Mouse (Mus musculus) brain, adult 2 months (tissue): ENCODE data around the gene Gpld1.

Source experiments
- DNase-seq: peaks from one replicate; pipeline ENCODE4 v3.0.0; 2011; ENCODE audit warnings: low read depth, low spot score

Gpld1 gene

DNA sequence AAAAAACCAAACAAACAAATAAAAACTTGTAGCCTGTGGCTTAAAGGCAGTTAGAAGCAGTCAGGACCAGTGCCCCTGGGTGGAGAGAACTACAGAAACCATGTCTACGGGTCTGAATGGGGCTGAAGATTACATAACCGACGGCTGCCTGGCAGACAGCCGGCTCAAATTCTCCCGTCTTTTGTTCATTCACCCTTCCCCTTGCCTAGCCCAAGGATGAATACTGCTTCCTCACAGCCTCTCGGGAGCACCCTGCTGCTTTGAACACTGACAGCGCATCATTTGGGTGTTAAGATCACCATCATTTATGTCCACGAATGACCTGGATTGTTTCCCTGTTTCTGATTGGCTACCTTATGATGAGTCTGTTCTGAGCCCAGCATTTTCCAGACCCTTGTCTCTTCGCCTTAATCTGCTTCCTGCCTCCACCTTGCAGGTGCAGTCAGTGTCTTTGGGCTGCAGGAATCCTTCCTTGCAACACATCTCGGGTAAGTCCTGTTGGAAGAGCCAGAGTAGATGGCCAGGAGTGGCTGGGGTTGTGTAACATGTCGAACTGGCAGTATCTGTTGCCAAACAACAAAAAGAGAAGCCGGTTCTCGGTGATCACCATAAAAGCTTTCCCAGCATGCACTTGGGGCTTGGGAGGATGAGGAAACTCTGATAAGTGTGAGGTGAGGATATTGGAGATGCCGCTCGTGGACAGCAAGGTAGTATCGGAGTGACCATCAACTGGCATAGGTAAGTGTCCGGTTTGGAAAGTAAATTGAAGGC, at the start of gene Gpld1:
Gene Gpld1 (plus strand): TSS at position 641 of the 771 bp plus-strand sequence.
- DNase-seq, result peak; percentile 59

DNA sequence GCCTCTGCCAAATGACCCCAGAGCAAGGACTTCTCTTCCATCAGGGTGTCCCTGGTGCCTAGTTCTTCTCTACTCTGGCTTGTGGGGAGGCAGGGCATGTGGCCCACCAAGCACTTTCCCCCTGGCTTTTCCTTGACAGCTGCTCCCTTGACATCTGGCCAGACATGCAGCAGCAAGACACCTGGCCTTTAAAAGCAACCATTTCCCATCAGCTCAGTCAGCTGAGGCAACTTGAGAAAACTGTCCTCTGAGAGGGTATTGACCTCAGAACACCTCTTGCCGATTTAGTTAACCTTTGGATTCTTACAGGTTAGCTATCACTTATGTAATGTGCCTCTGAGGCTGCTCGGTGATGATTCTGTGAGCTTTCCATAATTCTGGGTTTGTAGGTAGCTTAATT, 49.1 kb upstream of the Gpld1 start:
- DNase-seq, result no peak

DNA sequence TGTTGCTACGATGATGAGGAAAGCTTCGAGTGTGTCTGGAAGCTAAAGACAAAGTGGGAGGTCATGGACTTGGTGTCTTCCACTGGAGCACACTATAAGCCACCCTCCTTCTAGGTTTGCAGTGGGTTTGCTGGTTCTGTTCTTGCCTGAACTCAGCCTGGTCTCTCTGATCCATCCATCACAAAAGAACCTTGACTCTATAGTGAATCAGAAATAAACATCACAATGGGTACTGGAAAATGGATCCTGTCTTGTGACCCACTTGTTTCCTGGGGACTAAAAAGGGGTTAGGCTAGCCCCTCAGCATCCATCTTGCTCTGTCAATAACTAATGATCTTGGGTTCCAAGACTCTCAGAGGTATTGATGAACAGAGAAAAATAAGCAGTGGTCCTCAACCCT, 41.0 kb upstream of the Gpld1 start:
- DNase-seq, result no peak

DNA sequence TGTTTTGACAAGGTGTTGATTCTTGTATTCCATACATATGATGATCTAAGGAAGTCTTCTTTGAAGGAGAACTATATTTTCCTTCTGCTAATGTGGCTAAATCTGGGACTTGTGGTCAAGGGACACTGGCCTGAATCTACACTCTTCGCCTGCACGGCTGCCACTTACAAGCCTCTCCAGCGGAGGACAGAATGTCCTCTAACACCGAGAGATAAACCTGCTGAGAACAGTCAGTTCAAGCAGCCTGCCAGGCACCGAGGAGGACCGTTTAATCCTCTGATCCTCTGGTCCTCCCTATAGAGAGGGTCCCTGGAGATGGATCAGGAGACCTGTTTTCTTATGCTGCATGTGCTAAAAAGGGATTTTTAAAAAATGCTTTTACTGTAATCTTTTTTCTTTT, 39.5 kb upstream of the Gpld1 start:
- peak; percentile 32 for DNase-seq

DNA sequence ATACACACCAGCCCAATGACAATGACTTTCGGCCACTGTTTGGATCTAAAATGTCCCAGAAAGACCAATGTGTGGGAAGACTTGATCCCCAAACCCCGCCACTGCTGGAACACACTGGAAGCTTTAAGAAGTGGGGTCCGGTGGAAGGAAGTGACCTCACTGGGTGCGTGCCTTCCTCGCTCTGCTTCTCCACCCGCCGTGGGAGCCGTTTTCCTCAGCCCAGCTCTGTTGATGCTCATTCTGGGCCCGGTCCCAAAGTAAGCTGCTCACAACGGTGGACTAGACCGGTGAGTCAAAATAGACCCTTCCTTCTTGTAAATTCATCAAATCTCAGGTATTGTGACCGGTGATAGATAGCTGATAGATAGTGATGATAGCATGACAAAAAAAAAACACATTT, 37.5 kb upstream of the Gpld1 start:
- no peak for DNase-seq

DNA sequence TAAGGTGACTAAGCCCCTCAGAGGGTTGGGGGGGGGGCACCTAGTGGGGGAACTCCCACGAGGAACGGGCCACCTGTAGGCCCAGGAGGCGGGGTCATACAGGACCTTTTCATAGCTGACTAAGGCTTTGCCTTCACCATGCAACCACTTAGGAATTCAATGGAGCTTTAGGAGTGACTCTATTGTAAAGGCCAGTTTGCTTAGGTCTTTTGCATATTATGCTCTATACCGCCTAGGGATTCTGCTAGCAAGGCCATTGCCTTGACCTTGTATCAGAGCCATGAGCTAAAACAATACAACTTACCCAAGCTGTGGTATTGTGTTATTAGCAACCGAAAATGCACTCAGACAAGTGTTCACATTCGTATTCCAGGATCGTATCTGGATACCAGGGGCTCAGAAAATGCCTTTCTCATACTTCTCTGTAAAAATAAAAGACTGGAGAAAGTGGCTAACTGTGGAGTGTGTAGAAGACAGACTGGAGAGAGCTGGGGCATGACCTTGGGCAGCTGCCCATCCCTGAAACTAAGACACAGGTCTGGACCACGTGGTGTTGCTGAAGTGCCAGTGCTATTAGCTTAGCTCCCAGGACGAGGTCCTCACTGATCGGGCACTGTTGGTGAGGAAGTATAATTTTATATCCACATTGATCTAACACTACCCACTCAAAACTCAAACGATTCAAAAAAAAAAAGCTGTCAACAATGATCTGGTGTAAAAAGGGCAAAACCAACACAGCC, 36.0 kb upstream of the Gpld1 start:
- DNase-seq, result no peak

DNA sequence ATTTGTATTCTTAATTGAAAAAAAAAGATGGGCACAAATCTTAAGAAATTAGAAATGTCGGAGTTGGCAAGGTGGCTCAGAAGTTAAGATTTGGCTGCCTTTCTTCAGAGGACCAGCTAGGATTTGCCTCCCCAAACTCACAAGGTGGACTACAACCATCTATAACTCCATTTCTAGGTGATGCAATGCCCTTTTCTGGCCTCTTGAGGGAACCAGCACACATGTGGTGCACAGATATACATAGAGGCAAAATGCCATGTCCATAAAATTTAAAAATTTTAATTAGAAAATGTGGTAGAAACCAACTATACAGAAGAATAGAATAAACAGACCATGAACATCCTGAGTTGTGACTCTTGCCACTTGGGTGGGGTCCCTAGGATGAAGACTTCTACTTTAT, 33.8 kb upstream of the Gpld1 start:
- DNase-seq, result no peak

DNA sequence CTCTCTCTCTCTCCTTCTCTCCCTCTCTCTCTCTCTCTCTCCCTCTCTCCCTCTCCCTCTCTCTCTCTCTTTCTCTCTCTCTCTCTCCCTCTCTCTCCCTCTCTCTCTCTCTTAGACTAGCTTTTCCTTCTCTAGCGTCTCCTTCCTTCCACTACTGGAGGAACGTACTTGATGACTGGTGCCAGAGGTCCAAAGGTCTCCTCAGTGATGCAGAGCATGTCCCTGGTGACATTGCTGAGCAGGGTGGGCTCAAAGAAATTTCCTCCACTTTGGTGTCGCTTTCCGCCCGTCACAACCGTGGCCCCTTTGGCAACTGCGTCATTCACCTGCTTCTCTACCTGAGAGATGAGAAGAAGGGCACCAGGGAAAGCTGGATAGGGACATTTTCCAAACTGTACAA, 29.4 kb upstream of the Gpld1 start:
- DNase-seq, result no peak

DNA sequence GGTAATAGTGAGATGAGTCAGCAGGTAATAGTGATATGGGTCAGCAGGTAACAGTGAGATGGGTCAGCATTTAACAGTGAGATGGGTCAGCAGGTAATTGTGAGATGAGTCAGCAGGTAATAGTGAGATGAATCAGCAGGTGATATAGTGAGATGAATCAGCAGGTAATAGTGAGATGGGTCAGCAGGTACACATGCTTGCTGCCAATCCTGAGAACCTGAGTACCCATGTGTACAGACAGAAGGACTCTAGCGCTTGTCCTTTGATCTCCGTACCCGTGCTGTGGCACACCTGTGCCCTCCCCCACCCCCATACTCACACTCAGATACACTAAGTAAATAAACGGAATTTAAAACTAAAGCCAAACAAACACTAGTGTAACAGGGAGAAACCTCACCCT, 28.0 kb upstream of the Gpld1 start:
- DNase-seq, result no peak

DNA sequence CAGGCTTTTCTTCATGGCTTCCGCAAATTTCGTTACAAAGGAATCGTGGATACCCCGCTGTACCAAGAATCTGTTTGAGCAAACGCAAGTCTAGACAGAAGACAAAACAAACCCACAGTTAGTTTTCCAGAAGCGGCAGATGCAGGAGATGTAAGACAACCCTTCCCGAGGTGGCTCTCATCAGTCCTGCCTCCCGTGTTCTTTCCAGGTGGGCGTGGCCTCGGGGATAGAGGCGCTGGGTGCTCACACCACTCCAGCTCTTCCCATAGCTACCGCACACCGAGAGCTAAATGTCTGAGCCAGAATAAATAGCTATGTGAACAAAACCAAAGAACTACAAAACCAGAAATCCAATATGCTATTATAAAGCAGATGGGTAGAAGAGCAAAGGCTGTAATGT, 27.1 kb upstream of the Gpld1 start:
- DNase-seq, result no peak

DNA sequence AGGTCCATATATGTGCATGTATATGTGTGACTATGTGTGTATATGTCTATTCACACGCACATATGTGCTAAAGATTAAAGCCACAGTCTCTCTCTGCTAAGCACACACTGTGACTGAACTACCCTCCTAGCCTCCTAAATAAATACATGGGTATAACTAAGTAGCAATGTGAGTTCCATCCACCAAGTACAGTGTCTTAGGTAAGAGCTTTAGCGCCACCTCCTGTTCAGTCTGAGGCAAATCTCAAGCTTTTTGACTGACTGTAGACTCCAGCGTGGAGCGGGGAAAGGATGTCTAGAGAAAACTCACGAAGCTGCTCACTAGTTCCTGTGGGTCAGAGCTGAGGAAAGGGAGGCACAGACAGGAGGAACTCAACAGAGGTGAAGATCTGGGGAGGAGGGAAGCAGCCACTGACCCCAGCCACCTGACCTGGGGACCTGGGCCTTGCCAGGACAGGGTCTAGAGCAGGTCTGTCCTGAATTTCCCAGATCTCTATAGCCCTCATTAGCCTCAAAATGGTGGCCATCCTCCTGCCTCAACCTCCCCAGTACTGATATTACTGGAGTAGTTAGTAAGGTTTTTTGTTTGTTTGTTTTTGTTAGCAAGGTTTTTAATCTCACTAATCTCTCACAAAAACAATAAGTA, 22.5 kb upstream of the Gpld1 start:
- DNase-seq, result peak; percentile 82

DNA sequence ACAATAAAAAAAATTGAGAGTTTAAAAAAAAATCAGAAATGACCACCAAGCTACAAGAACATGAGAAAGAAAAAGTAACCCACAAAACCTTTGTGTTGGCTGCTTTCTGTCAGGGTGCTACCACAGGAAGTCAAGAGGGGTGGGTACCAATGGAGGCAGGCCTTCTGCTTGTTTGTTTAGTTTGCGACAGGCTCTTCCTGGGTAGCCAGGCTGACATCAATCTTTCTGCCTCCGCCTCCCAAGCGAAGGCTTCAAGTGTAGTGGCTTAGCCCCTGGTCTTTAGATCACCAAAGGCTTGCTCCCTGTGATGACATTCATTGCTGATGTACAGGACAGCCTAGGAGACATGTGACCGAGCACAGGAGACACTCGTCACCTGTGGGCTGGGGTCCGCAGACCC, 21.7 kb upstream of the Gpld1 start:
- DNase-seq, result no peak

DNA sequence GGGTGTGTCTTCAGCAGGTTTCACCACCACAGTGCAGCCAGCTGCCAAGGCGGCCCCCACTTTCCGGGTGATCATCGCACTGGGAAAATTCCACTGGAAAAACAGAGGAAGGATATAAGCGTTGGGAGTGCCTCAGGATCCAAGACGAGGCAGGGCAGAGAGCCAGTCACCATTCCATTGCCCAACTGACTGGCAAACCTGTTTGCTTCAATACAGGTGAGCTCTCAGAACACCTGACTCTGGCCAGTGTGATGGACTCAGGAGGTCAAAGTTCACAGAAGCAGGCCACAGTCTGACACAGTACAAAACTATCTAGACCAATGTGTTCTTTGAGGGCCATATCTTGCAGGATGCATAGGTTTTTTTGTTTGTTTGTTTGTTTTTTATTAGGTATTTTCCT, 19.0 kb upstream of the Gpld1 start:
- no peak for DNase-seq

DNA sequence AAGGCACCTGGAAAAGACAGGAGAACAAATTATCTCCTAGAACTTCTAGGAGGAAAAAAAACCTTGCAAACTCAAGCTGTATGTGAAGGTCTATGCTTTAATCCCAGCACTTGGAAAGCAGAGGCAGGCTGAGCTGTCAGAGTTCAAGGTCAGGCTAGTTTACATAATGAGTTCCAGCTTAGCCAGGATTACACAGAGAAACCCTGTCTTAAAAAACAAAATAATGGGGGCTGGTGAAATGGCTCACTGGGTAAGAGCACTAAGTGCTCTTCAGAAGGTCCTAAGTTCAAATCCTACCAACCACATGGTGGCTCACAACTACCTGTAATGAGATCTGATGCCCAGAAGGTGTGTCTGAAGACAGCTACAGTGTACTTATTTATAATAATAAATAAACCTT, 12.4 kb upstream of the Gpld1 start:
- DNase-seq, result no peak

DNA sequence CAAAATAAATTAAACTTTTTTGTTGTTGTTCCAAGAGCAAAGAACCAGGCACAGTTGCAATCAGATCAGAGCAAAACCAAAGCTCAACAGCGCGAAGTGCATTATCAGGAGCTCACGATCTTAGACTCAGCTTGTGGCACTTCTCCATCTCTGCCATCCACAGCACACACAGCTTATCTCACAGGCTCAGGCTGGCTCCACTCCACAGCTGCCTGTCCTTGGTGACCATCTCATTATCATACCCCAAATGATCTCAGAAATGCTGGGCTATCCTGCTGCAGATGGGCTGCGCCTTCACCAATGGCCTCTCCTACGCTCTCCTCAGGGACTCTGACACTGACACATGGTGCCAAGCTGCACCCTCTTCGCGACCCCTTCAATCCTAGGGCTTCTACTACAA, 9.8 kb upstream of the Gpld1 start:
- peak; percentile 23 for DNase-seq

DNA sequence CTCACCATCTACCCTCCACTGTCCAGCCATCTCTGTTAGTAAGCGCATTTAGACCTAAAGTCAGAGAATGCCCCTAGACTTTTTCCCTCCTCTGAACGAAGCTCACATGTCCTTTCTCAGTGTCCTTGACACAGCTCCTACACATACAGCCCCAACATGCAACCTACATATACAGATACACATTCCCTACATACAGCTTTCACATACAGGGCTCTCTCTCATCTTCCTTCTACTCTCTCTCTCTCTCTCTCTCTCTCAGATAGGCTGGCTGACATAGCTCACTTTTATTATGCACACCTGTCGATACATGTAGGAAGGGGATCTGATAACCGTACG, 6.2 kb upstream of the Gpld1 start:
- DNase-seq, result no peak

DNA sequence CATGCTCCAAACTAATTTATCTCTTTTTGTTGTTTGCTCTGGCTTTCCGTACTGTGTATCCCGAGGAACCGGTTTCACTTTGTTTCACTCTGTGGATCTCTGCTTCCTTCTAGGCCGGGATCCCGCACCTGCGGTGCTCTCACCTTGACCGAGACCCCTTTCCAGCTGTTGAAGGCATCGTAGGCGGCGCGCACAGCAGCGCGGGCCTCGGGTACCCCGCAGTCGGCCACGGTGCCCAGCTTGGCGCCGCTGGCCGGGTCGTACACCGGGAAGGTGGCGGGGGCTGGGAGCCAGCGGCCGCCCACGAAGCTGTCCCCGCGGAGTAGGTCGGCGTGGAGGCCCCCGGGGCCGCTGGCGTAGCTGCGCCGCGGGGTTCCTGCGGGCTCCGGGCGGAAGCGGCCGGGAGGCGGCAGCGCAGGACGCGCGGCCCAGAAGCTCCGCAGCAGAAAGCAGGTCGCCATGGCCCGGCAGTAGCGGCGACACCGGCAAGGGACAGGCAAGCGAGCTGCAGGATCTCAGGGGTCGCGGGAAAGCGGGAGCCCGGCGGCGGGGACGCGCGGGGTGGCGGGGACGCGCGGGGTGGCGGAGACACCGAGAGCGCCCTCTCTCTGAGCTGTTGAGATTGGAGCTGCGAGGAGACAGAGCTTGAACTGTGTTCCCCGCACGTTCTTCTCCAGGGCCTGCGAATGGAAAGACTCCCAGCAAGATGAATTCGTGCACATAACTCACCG, 5.7 kb upstream of the Gpld1 start, which contains the start of gene Aldh5a1:
Gene Aldh5a1 (minus strand): TSS at position 554 of the 731 bp plus-strand sequence.
- peak; percentile 91 for DNase-seq

DNA sequence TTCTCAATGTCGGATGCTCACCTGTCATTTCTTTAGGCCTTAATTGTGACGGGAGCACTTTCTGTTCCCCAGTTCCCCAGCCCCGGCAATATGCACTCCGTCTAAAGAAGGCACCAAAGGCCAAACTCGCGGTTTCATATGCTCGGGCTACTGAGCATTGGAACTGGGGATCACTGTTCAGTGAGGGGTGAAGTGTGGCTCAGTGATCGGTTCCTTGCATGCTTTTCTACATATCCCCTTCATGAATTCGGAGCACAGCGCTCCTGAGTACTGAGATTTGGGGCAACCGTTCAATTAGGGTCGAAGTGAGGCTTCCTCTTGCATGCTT, 5.1 kb upstream of the Gpld1 start:
- no peak for DNase-seq

DNA sequence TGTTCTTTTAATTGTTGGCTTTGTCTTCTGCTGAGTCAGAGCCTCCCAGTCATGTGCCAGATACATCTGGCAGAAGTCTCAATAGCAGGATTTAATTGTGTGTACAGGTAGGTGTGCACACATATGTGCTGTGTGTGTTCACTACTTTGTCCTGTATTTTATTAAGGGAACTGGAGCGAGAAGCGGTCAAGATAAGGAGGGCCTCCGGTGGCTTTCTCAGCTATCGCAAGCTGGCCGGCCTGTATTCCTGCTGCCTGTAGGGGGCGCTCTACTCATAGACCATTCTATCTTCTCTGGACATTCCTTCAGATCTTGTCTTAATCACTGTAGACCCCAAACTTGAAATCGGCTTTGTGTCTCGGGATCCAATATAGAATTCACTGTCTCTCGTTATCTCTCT, 4.3 kb upstream of the Gpld1 start:
- DNase-seq, result peak; percentile 90

DNA sequence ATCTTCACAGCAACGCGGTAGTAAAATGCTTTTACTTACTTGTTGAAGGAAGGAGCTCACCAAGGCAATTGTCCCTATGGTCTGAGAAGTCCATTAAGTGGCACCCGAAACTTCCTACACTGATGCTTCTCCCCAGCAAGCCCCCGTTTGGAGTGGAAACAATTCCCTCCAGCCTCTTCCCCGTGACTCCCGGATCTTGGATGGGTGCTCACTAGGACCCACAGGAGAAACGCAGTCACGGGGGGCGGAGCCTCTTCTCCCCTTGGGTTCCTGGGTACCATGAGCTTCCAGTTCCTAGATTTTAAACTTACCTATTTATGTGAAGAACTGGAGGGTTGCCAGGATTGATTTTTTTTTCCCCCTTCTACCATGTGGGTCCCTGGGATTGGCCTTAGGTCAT, 3.5 kb upstream of the Gpld1 start:
- DNase-seq, result no peak

DNA sequence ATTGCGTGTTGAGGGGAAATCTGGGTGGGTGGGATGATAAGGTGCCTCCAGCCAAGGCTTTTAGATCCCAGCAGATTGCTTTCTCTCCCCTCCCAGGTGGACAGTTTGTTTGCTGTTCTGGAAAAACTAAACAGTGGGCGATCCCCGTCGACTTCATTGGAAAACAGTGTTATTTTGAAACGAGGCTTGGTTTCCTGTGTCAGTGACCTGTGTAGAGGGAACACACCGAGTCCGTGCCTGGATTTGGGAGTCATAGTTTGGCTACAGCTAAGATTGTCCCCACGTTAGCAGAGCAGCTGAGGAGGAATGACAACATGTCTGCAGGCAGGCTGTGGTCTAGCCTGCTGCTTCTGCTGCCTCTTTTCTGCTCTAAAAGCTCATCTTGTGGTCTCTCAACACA, 351 bp downstream of the Gpld1 start:
- DNase-seq, result no peak

DNA sequence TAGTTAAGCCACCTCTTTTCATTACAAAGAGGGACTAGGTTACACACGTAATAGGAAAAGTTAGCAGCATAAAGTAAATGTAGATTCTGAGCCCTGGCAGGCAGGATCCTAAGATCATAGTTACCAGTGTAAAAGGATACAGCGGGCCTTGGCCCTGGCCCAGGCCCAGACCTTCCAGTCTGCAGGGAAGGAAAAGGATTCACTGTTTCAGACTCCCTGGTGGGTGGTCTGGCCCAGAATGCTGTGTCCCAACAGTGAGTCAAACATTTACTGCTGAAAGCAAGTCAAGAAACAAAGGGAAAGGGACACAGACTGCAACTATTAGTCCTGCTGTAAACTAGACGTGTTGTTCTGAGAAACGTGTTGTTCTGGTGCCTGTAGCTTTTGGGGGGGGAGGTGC, 2.6 kb downstream of the Gpld1 start:
- DNase-seq, result peak; percentile 43
